Mouse (Mus musculus) testis, postnatal 14 days (tissue): ENCODE results near the gene Osbpl9.

Experiments
- DNase-seq: peaks from one replicate; pipeline ENCODE4 v3.0.0; 2021; ENCODE audit warnings: low spot score

Osbpl9 gene

GRCm38 (mm10) chr4:109131256-109131872 is 70.7 kb downstream of the Osbpl9 start:
- DNase-seq: no peak

DNA sequence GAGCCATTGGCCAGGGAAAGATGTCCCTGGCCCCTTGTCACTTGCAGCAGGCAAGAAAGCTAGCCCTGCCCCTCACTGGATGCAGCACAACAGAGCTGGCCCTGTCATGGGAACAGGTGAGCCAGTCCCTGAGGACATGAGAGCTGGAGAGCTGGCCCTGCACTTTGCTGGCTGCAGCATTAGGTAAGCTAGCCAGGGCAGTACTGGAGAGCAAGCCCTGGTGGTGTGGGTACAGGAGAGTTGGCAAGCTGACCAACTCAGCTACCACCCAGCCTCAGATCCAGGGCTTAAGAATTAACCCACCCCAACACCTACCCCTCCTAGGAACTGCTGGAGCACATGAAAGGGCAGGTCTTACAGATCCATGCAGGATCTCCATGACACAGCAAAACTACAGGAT is 73.1 kb downstream of the Osbpl9 start:
- DNase-seq: no peak

- no peak for DNase-seq
Observed at GRCm38 (mm10) chr4:109128017-109128416, 74.1 kb downstream of the Osbpl9 start.

DNA sequence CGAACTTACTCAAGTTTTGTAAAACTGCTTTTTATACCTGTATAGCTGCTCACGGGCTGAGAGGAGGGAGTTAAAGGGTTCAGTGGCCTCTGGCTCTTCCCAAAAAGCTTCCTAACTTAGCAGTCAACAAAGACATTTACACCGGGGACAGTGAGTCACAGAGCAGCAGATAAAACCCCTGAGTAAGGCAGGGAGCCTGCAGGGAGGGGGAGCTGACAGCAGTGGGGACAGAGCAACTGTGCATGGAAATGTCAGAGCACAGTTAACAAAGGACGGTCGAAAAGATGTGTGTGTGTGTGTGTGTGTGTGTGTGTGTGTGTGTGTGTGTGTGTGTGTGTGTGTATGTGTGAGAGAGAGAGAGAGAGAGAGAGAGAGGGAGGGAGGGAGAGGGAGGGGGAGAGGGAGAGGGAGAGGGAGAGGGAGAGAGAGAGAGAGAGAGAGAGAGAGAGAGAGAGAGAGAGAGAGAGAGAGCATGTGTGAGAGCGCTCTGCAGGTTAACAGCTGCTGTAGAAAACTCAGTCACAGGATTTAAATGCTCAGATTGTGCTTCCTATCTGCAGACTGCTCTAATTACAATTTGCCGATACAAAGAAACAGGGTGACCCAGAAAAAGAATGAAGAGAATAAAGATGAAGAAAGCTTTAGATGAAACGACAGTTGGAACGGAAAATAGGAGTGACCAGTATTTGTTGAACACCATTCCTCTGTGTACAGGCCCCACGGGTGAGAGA is 75.1 kb downstream of the Osbpl9 start:
- no peak for DNase-seq

DNA sequence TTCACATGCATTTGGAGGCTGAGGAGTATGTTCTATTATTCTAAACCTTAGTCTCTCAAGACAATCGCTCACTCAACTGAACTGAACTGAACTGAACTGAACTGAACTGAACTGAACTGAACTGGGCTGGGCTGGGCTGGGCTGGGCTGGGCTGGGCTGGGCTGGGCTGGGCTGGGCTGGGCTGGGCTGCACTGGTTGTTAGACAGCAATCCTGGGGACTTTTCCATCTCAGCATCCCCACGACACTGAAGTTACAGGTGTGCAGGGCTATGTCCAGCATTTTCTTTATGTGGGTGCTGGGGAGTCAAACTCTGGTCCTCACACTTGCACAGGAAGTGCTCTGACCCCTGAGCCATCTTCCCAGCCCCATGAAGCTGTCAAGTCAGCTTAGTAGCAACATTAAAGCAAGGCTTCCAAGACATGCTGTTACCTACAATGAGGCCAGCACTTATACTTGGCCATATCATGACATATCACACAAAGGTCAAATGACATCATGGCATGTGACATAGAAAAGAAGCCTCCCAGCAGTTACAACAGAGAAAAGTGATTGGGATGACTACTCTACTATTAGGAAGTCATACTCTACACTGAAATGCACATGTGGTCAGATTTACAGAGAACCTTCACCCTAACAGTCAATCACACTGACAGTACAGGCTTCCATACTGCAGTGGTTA is 76.2 kb downstream of the Osbpl9 start:
- DNase-seq: no peak

DNA sequence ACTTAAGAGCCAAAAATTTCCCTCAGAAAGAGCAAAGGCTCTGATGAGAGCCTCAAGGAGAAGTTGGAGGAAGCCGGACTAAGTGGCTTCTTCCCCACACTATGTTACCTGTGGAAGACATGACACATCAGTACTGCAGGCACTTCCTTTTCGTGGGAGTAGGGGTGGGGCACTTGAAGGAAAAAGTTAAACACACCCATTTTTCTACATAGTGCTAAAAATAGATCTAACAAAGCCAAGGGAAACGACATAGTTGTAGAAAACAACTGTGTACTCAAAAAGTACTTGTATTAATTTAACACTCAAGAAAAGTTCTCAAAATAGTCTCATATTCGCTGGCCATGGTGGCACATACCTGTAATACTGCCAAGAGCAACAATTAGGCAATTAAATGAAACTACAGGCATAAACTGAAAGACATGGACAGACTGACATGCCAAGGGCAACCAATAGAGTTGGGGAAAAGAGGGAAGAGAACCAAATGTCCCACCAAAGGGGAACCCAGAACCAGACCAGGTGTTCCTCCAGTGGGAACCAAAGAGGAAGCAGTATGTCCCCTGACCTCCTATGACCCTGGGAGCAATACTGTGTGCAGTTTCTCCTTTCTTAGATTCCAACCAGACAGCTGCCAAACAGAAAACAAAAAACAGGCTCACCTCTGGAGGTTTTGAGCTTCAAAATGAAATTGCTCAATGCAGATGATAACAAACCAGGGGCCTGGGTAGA is 79.1 kb downstream of the Osbpl9 start:
- no peak for DNase-seq

DNA sequence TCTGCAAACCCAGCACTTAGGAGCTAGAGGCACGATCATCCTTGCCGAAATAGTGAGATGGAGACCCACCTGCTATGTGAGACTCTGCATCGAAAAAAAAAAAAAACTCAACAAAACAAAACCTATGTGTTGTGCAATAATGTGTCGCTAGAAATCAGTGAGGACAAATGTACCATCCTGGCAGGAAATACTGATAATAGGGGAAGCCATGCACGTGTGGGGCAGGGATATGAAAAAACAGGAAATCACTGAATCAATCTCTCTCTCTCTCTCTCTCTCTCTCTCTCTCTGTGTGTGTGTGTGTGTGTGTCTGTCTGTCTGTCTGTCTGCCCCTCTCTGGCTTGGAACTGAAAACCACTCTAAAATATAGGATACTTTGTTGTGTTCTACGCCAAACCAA is 81.3 kb downstream of the Osbpl9 start:
- DNase-seq: no peak

GRCm38 (mm10) chr4:109119641-109120125 is 82.4 kb downstream of the Osbpl9 start:
- DNase-seq: no peak

DNA sequence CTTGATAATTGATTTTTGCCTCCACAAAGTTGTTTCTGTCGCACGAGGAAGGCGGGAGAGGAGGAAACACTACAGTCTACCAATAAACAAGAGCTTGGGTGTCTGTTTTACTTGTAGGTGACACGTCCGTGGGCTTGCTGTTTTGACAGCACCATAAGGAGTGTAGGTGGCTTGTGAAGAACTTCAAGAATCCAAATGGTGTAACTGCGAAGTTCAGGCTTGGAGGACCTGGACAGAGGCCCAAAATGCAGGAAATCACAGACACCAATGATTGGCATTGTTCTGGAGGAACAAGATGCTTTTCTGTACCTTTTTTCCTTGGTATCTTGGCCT is 83.8 kb downstream of the Osbpl9 start:
- no peak for DNase-seq

DNA sequence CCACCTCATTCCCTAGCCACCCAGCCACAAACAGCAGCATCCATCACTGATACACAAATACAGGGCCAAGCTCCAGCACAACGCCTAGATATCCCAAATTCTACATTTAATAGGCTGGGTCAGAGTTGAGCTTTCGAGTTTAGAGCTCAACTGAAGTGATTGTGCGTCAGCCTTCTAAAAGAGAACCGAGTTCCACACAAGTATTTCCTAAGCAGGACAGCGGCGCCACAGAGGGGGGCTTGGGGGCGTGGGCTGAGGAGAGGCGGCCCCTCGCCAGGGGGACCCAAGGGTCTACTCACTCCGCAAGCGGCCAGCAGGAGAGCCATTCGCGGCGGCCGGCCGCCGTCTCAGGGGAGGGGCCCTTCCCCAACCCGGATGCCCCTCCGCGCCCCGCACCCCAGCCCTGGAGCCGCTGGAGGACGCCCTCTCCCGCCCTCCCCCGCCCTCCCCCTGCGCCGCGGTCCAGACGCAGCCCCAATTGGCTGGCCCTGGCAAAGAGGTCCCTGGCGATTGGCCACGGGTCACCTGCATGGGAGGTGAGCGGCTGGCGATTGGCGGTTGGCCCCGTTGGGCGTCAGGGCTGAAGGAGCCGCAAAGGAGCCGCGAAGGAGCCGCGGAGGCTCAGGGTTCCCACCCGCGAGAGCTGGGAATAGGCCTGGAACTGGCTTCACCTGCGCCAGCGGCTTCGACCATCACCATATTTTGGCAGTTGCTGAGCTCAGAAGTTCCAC is 84.3 kb downstream of the Osbpl9 start:
- peak; percentile 96 for DNase-seq

DNA sequence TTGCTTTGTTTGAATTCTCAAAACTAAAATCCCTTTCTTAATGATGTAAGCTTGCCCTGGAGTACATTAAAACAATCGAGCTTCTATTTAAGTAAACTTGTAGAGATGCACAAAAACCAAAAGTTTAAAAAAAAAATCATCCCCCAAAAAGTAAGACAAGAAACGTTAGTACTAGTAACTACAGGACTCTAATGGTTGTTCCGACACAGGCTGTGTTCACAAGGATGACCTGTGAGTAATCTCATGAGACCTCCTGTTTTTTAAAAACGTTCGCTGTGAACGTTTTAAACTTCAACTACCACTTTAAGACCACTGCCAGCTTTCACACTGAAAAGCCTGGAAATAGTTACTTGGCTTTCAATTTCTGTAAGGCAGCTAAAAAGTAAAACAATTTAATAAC is 85.1 kb downstream of the Osbpl9 start:
- DNase-seq: no peak

GRCm38 (mm10) chr4:109116494-109116893 is 85.6 kb downstream of the Osbpl9 start:
- DNase-seq: no peak

- DNase-seq: no peak
Observed at GRCm38 (mm10) chr4:109115742-109116141, 86.3 kb downstream of the Osbpl9 start.

DNA sequence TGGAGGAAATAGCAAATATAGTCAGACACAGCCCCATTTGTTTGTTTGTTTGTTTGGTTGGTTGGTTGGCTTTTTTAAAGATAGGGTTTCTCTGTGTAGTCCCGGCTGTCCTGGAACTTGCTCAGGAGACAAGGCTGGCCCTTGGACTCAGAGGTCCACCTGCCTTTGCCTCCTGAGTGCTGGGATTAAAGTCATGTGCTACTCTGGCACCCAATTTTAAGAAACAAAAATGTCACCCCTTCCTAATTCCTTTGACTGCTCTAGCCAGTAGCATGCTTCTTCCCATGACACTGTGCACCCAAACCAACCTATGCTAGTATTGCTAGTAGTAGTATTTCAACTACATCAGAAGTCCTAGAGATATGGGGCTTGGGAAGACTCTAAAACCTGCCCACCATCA is 87.8 kb downstream of the Osbpl9 start:
- DNase-seq: no peak

GRCm38 (mm10) chr4:109112915-109113505 is 89.1 kb downstream of the Osbpl9 start:
- DNase-seq: no peak

DNA sequence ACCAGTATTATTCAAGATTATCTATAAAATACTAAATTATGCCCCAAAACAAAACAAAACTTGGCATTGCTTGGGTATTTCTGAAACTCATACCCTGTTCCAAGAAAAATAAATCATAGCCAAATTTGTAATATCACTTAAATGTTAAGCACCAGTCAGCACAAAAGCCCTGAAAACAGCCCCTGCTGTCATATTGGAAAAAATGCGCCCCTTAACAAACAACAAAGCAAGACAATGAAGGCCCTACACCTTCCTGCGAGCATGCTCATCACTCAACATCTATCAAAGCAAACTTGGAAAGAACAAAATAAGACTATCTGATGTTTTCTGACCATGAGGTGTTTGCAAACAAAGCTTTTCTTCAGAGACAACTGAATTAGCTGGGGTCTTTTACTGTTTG is 91.1 kb downstream of the Osbpl9 start:
- DNase-seq: no peak

- DNase-seq: no peak
Observed at GRCm38 (mm10) chr4:109109686-109110085, 92.4 kb downstream of the Osbpl9 start.

DNA sequence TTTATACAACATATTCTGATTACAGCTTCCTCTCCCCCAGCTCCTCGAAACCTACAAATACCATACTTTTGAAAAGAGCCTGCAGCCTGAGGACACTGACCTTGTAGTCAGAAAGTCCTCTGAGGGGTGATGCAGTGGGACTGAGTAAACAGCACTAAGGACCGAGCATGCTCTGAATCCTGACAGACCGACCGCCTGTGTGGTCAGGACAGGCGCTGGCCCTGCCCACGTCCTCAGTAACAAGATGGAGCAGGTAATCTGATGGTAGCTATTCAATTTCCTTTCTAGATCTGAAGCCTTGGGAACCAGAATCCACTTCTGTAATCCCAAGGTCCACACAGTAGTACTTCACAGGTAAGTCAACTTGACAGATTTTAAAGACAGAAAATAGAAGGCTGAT is 93.1 kb downstream of the Osbpl9 start:
- DNase-seq: no peak

DNA sequence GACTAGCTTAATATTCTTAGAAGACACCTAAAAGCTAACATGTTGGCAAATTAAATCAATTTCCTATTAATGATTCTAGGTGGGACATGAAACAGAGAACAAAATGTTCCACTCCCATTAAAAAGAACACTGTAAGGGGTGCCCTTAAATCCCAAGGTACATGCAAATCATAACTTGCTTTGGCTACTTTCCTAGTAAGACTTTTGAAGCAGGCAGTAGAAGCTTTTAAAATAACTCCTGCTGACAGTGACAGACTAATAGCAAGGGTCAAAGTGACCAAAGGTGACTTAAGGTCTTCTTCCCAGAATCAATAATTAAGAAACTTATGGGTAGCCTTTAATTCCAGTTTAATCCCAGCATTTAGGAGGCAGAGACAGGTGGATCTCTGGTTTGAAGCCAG is 95.5 kb downstream of the Osbpl9 start:
- no peak for DNase-seq

DNA sequence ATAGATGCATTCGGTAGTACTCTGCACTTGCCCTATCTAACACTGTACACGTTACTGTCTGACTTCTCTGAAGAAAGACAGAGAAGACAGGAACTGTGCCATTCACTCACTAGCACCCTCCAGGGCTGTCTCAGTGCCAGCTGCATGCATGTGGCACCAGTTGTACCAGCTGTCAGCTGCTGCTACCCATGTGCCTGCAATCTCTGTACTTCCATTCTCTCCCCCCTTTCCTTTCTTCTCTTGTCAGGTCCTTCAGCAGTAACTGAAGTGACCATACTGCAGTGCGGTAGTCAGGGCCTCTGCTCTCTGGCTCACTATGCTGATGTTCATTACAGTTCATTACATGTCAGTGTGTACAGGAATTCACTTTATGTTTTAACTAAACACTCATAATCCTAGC is 96.0 kb downstream of the Osbpl9 start:
- no peak for DNase-seq

- DNase-seq: no peak
Observed at GRCm38 (mm10) chr4:109105254-109105653, 96.8 kb downstream of the Osbpl9 start.
